Mouse (Mus musculus) CH12.LX (cell line): Measurements from ENCODE around the gene Dynll1.
A peak's percentile ranks its signal among the peaks of the same experiment; 100 is the strongest.

Experiments
- BHLHE40 ChIP-seq: IDR thresholded peaks from 2 replicates; pipeline ENCODE4 v1.6.1; 2011; ENCODE audit warnings: mild to moderate bottlenecking, low read depth, low read length, improper control_type of control experiment
- CTCF ChIP-seq, 2 experiments: IDR thresholded peaks in 1 of 2; conservative IDR thresholded peaks in 1 of 2; 2 replicates each; pipeline ENCODE4 v1.5.1; 2011 to 2012; ENCODE audit warnings: low read depth in 2 of 2, low read length in 2 of 2, improper control_type of control experiment in 1 of 2, inconsistent platforms in 1 of 2, mild to moderate bottlenecking in 1 of 2, moderate library complexity in 1 of 2
- HCFC1 ChIP-seq: IDR thresholded peaks from 2 replicates; pipeline ENCODE4 v1.6.1; 2012; ENCODE audit warnings: low read depth, mild to moderate bottlenecking, inconsistent platforms, low read length, improper control_type of control experiment
- KAT2A ChIP-seq: IDR thresholded peaks from 2 replicates; pipeline ENCODE4 v1.6.1; 2012; ENCODE audit warnings: low read length, improper control_type of control experiment, inconsistent platforms; ENCODE audit not compliant: insufficient replicate concordance
- MAFK ChIP-seq: IDR thresholded peaks from 2 replicates; pipeline ENCODE4 v1.6.1; 2011; ENCODE audit warnings: low read length, improper control_type of control experiment; ENCODE audit not compliant: insufficient replicate concordance
- MEF2A ChIP-seq: IDR thresholded peaks from 2 replicates; pipeline ENCODE4 v1.6.1; 2014; ENCODE audit warnings: low read depth, mild to moderate bottlenecking, inconsistent platforms, low read length, improper control_type of control experiment, borderline replicate concordance
- POLR2A ChIP-seq: IDR thresholded peaks from 2 replicates; pipeline ENCODE4 v1.6.1; 2011; ENCODE audit warnings: low read depth, mild to moderate bottlenecking, improper control_type of control experiment, low read length
- UBTF ChIP-seq: IDR thresholded peaks from 2 replicates; pipeline ENCODE4 v1.6.1; 2012; ENCODE audit warnings: low read depth, mild to moderate bottlenecking, inconsistent platforms, low read length, improper control_type of control experiment, moderate library complexity
- USF2 ChIP-seq: conservative IDR thresholded peaks from 2 replicates; pipeline ENCODE4 v1.6.1; 2011; ENCODE audit warnings: low read depth, low read length, improper control_type of control experiment
- ZKSCAN1 ChIP-seq: IDR thresholded peaks from 2 replicates; pipeline ENCODE4 v1.6.1; 2012; ENCODE audit warnings: low read depth, inconsistent platforms, low read length, improper control_type of control experiment, borderline replicate concordance
- ZNF384 ChIP-seq: IDR thresholded peaks from 2 replicates; pipeline ENCODE4 v1.6.1; 2012; ENCODE audit warnings: low read depth, low read length, improper control_type of control experiment, inconsistent platforms

GRCm38 (mm10) chr5:115319004-115319940 lies 18.5 kb upstream of the Dynll1 start:
- no peak for TF ChIP-seq BHLHE40
- no peak for TF ChIP-seq POLR2A
- no peak for TF ChIP-seq MAFK
- no peak for TF ChIP-seq ZNF384
- no peak for TF ChIP-seq USF2
- TF ChIP-seq ZKSCAN1, result no peak
- peak in 1 of 2 experiments; percentile 57; a peak in 2 of 4 replicates for TF ChIP-seq CTCF (conservative IDR thresholded peaks at IDR 0.05 in 1 of 2, IDR thresholded peaks at IDR 0.05 in 1 of 2; ENCODE audit: low read depth in 2 of 2, low read length in 2 of 2)
- TF ChIP-seq KAT2A, result no peak
- no peak for TF ChIP-seq HCFC1
- TF ChIP-seq MEF2A, result no peak
- no peak for TF ChIP-seq UBTF
